Mouse (Mus musculus): ENCODE measurements around the gene Upb1.

- no peak for TF ChIP-seq CTCF (conservative IDR thresholded peaks at IDR 0.05 in 1 of 2, IDR thresholded peaks at IDR 0.05 in 1 of 2; ENCODE audit: low read depth in 2 of 2, low read length in 2 of 2)
- no peak for TF ChIP-seq EP300 (IDR thresholded peaks at IDR 0.05; ENCODE audit: low read length)
- no peak for TF ChIP-seq POLR2A (IDR thresholded peaks at IDR 0.05; ENCODE audit: low read depth, low read length)
Observed at GRCm38 (mm10) chr10:75441800-75442199, 40.9 kb downstream of the Upb1 start.

All from CH12.LX (cell line).